Mouse (Mus musculus) heart, postnatal 0 days (tissue): ENCODE data around the gene Ell2. TPM values are rescaled to one million over a fixed set of nuclear protein-coding genes. Genes with fewer than 3 reads are reported as not detected.

ENCODE experiments used
- ATAC-seq: fragments of 200-750 bp; cut with Nextera tagmentation; 2 replicates; pipeline ENCODE4 v1.8.0; 2017; ENCODE audit warnings: low read depth, moderate number of reproducible peaks, moderate library complexity; ENCODE audit not compliant: insufficient read depth
- DNase-seq: peaks from one replicate; pipeline ENCODE4 v3.0.0-alpha.2; 2016; ENCODE audit warnings: low spot score
- H3K27ac ChIP-seq: fragments of 300-500 bp; sonication (generic); 2 replicates; pipeline ENCODE4 v1.5.1; 2014; ENCODE audit warnings: low read depth, mild to moderate bottlenecking
- H3K27me3 ChIP-seq: fragments of 300-500 bp; sonication (generic); 2 replicates; pipeline ENCODE4 v1.6.1; 2014; ENCODE audit warnings: low read length, mixed read lengths; ENCODE audit not compliant: control insufficient read depth, insufficient read depth
- H3K36me3 ChIP-seq: fragments of 300-500 bp; sonication (generic); replicated peaks from 2 replicates; pipeline ENCODE4 v1.6.1; 2014; ENCODE audit warnings: low read length, mixed read lengths; ENCODE audit not compliant: control insufficient read depth, insufficient read depth
- H3K4me1 ChIP-seq: fragments of 300-500 bp; sonication (generic); 2 replicates; pipeline ENCODE4 v1.6.1; 2014; ENCODE audit warnings: antibody characterized with exemption; ENCODE audit not compliant: control insufficient read depth, insufficient read depth
- H3K4me2 ChIP-seq: fragments of 300-500 bp; sonication (generic); 2 replicates; pipeline ENCODE4 v1.6.1; 2014; ENCODE audit warnings: low read depth, mild to moderate bottlenecking, low read length, moderate library complexity
- H3K4me3 ChIP-seq: fragments of 300-500 bp; sonication (generic); 2 replicates; pipeline ENCODE4 v1.5.1; 2014; ENCODE audit warnings: low read depth, low read length
- H3K9ac ChIP-seq: fragments of 300-500 bp; sonication (generic); replicated peaks from 2 replicates; pipeline ENCODE4 v1.6.1; 2014; ENCODE audit warnings: low read depth, low read length, mixed read lengths
- H3K9me3 ChIP-seq: fragments of 300-500 bp; sonication (generic); replicated peaks from 2 replicates; pipeline ENCODE4 v1.6.1; 2016; ENCODE audit warnings: low read length; ENCODE audit not compliant: control insufficient read depth
- CTCF ChIP-seq: IDR thresholded peaks from 2 replicates; pipeline ENCODE4 v1.5.1; 2016; ENCODE audit warnings: antibody characterized with exemption, control low read depth, low read depth
- EP300 ChIP-seq: IDR thresholded peaks from 2 replicates; pipeline ENCODE4 v1.6.1; 2016; ENCODE audit warnings: antibody characterized with exemption, low read depth
- WGBS: fragments of 180-500 bp; shearing (Covaris S2); extraction: QIAGEN DNeasy Blood & Tissue Kit; methylation state at CpG from one replicate; pipeline ENCODE4 v1.1.7; 2014; 5-methylcytosine and 5-hydroxymethylcytosine counted together
- polyA plus RNA-seq: library from polyadenylated mRNA; unstranded; fragments of >200 nt; fragmentation: Nextera tagmentation; extraction: Ambion mirVana; gene quantifications from 2 replicates; pipeline ENCODE4 v1.2.1, GENCODE M21; 2015
- total RNA-seq: library from RNA; depleted of rRNA; stranded (reverse); fragments of >200 nt; gene quantifications from 2 replicates; pipeline ENCODE4 v1.2.3, GENCODE M21; 2014; ENCODE audit warnings: low replicate concordance

Ell2 gene
- total and polyA plus RNA-seq, 2 experiments from 2014 or later: 2.5 to 2.9 TPM

GRCm38 (mm10) chr13:75752216-75752938 is 45.8 kb downstream of the Ell2 start:
- Histone ChIP-seq H3K9ac (no peak overlapping the region), H3K27ac (0 out of 2 replicates have a peak overlapping the region, but pooled peaks have one; percentile 34), H3K4me1 (peaks cover 10% of the 10 kb centered on the region; the same call in 1 of the 2 replicates), H3K9me3 (no peaks in the 10 kb centered on the region), H3K4me2 (no peak overlapping the region), H3K36me3 (no peaks in the 10 kb centered on the region), H3K27me3 (no peaks in the 10 kb centered on the region), H3K4me3 (no peak overlapping the region)
- ATAC-seq (peak; percentile 93), DNase-seq (peak; percentile 59)
- TF ChIP-seq CTCF (no peak), EP300 (no peak)
- WGBS: 76% methylated on average over 5 of the region's 5 CpGs

- H3K4me1 ChIP-seq: peaks cover 10% of the 10 kb centered on the region; the same call in 1 of the 2 replicates
- ATAC-seq: no peak
- no peak for DNase-seq
- H3K9me3 ChIP-seq: no peaks in the 10 kb centered on the region
- WGBS: 75% methylated on average over 5 of the region's 5 CpGs
- H3K9ac ChIP-seq: no peak overlapping the region
- no peak overlapping the region for H3K4me2 ChIP-seq
- no peak for TF ChIP-seq EP300
- no peak for TF ChIP-seq CTCF
- no peak overlapping the region for H3K4me3 ChIP-seq
- H3K27me3 ChIP-seq: no peaks in the 10 kb centered on the region
- no peaks in the 10 kb centered on the region for H3K36me3 ChIP-seq
- H3K27ac ChIP-seq: no peak overlapping the region
These were observed 47.8 kb downstream of the Ell2 start for GRCm38 (mm10) chr13:75754398-75754797.

DNA sequence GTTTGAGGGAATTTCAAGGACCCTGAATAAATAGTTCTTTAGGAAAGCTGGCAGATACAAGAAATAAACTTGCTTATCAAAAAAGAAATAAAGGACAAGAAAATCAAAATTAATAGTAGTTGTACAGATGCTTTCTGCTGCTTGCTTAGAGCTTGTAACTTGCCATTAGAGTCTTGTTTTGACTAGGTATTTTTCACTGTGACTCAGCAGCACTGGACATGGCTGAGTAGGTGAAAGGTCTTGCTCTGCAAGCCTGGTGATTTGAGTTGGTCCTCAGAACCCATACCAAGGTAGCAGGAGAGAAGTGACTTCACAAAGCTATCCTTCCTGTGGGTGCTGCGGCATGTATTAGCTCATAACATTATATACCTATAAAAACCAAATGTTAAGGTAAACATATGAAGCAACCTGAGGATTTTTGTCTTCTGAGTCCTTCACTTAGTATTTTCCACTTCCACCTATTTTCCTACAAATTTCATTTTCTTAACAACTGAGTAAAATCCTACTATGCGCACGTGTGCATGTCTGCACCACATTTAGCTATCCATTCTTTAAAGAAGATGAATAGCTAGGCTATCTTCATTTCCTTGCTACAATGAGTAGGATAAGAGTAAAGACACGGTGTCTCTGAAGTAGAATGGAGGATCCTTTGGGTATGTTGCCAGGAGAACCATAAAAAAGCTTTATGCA is 54.4 kb downstream of the Ell2 start:
- Histone ChIP-seq H3K27ac (no peak overlapping the region), H3K9me3 (no peaks in the 10 kb centered on the region), H3K9ac (no peak overlapping the region), H3K4me3 (no peak overlapping the region), H3K27me3 (no peaks in the 10 kb centered on the region), H3K4me2 (no peak overlapping the region), H3K4me1 (no peaks in the 10 kb centered on the region), H3K36me3 (0 out of 2 replicates have a peak, but pooled peaks cover 4% of the 10 kb centered on the region)
- ATAC-seq (no peak), DNase-seq (no peak)
- 92% methylated on average over 4 of the region's 4 CpGs for WGBS
- TF ChIP-seq EP300 (no peak), CTCF (no peak)

DNA sequence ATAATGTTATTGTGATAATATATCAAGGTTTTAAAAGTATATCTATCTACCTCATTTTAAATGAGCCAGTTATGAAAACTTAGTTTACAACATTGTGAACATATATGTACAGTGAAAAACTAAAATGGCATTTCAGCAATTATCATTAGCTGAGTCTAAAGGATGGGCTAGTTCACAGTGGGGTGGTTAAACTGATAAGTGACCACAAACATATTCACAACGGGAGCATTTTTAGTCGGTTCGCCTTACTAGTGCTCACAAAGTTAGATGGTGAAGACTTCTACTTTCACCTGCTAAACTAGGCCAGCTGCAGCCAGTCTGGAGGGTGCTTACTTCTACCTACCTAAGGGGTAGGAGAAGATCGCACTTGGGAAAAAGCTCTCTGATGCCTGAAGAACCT is 56.2 kb downstream of the Ell2 start:
- no peak overlapping the region for H3K27ac ChIP-seq
- no peak for TF ChIP-seq EP300
- no peak for TF ChIP-seq CTCF
- ATAC-seq: no peak
- H3K4me3 ChIP-seq: no peak overlapping the region
- no peak for DNase-seq
- H3K9me3 ChIP-seq: no peaks in the 10 kb centered on the region
- WGBS: 81% methylated on average over 4 of the region's 4 CpGs
- no peaks in the 10 kb centered on the region for H3K4me1 ChIP-seq
- H3K36me3 ChIP-seq: 0 out of 2 replicates have a peak, but pooled peaks cover 4% of the 10 kb centered on the region
- no peak overlapping the region for H3K4me2 ChIP-seq
- no peaks in the 10 kb centered on the region for H3K27me3 ChIP-seq
- no peak overlapping the region for H3K9ac ChIP-seq

DNA sequence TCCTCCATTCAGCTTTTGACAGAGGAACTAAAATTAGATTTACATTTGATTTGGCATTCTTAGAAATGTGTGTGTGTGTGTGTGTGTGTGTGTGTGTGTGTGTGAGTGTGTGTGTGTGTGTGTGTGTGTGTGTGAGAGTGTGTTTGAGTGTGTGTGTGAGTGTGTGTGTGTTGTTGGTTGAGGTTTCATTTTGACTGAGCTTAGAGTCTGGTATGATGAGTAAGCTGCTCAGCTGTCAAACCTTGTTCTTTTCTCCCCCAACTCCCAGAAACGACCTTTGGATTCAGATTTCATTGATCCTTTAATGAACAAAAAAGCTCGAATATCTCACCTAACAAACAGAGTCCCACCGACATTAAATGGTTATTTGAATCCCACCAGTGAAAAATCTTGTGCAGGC is 56.7 kb downstream of the Ell2 start:
- no peak overlapping the region for H3K4me3 ChIP-seq
- H3K27me3 ChIP-seq: no peaks in the 10 kb centered on the region
- TF ChIP-seq CTCF (no peak), EP300 (no peak)
- H3K27ac ChIP-seq: no peak overlapping the region
- no peak overlapping the region for H3K4me2 ChIP-seq
- H3K9ac ChIP-seq: no peak overlapping the region
- no peak for DNase-seq
- H3K9me3 ChIP-seq: no peaks in the 10 kb centered on the region
- ATAC-seq: no peak
- 0 out of 2 replicates have a peak, but pooled peaks cover 4% of the 10 kb centered on the region for H3K36me3 ChIP-seq
- no peaks in the 10 kb centered on the region for H3K4me1 ChIP-seq
- WGBS: 62% methylated on average over 3 of the region's 3 CpGs
